Mouse (Mus musculus) cerebellum, adult 11-12 months (tissue): Measurements from ENCODE around the gene Uck2.

Source experiments
- DNase-seq: peaks from one replicate; pipeline ENCODE4 v3.0.0; 2022

The Uck2 gene

GRCm38 (mm10) chr1:167283441-167284257 is 1.5 kb downstream of the Uck2 start:
- DNase-seq: no peak

GRCm38 (mm10) chr1:167282768-167283167 is 2.4 kb downstream of the Uck2 start:
- no peak for DNase-seq

- no peak for DNase-seq
These were observed 3.0 kb downstream of the Uck2 start for GRCm38 (mm10) chr1:167282112-167282511.

DNA sequence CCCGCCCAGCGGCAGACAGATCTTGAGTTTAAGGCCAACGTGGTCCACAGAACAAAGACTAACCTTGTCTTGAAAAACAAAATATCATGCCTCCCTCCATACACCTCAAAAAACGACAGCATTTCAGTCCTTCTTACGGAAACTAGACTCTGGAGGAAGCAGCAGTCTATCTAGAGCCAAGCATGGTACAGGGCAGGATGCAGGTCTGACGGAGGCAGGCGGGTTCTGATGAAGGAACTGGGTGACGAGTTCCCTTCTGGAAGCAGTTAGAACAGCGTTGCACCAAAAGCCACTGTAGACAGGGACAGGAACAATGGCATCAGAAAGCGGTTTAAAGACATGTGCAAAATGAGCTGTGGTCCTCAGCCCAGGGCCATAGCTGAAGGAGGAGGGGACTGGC is 5.1 kb downstream of the Uck2 start:
- no peak for DNase-seq

- DNase-seq: no peak
These were observed 5.9 kb downstream of the Uck2 start for GRCm38 (mm10) chr1:167279160-167279715.

DNA sequence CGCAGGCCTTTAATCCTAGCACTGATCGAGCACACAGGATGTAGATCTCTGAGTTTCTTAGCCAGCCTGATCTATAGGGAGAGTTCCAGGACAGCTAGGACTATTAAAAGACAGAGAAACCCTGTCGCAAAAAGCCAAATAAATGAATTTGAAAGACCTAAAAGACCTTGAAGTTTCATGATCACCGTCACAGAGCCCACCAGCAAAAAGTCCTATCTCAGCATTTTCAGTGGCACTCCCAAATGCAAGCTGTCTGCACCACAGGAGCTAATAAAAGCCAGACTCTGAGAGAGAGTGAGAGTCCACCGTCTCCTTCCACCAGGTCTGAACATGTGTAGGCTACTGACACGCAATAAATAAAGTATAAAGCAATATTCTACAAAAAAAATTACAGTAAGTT is 6.7 kb downstream of the Uck2 start:
- no peak for DNase-seq

GRCm38 (mm10) chr1:167274646-167275390 is 10.3 kb downstream of the Uck2 start:
- DNase-seq: no peak

- DNase-seq: no peak
These were observed 11.5 kb downstream of the Uck2 start for GRCm38 (mm10) chr1:167273380-167274163.

- DNase-seq: no peak
These were observed 13.3 kb downstream of the Uck2 start for GRCm38 (mm10) chr1:167271841-167272240.

DNA sequence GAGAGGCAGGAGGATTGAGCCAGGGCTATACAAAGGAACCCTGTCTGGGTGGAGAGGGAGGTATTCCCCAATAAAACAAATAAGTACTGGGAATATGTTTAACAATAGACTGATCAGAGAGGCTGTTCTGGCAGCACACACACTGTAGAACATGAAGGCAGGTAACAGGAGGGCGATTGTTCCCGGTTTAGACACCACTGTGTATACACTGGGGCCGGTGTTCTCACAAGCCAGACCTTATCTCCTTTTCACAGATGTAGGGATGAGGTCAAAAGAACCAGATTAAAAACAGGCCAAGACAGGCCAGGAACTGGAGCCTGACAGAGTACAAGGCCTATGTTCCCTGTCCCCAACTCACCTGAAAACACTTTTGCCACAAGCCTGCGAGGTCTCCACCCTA is 13.8 kb downstream of the Uck2 start:
- DNase-seq: no peak

GRCm38 (mm10) chr1:167270342-167271111 is 14.6 kb downstream of the Uck2 start:
- peak; percentile 73 for DNase-seq

- DNase-seq: peak; percentile 72
These were observed 15.3 kb downstream of the Uck2 start for GRCm38 (mm10) chr1:167269856-167270270.

- DNase-seq: no peak
These were observed 15.7 kb downstream of the Uck2 start for GRCm38 (mm10) chr1:167269350-167269811.

DNA sequence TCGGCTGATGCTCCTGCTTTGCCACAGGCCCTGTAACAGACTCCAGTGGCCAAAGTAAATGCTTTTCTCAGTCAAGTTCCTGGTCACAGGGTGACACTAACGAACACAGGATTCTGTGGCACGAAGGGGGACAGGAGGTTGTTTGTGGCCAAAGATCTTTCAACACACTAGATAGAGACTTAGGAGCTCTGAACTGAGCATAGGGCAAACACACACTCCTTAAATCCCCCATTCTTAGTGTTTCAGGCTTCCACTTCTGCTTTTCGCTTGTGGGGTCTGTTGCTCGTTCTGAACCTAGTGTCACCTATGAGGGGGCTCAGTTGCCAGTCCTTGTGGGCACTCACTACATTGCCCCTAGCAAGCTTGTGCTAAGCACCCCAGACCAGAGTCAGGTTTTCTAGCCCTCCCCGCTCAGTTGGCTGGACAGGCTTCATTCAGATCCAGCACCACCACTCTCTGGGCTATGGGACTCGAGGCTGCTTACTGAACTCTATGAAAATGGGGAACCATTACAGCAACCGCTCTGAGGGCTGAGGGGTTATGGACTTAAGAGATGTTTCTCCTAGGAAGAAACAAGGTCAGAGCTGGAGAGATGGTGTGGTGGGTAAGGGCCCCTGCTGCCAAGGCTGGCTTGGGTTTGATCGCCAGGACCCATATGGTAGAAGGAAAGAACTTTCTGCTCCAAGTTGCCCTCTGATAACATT is 16.6 kb downstream of the Uck2 start:
- no peak for DNase-seq

- DNase-seq: no peak
These were observed 18.4 kb downstream of the Uck2 start for GRCm38 (mm10) chr1:167266720-167267119.

DNA sequence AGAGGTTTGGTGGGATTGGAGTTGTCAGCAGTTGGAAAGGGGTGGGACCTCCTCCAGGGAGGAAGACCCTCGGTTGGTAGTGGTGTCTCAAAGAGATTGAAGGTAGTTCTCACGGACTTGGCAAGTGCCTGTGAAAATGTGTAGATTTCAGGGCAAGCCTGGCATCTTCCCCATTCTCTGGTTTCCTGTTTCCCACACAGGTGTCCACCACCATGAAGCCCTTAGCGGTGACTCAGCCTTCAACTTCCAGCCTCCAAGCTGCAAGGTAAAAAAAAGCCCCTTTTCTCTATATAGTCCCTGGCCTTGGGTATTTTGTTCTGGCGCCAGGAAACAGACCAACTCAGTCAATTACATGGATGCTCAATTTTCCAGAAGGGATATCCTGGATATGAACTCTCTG is 19.8 kb downstream of the Uck2 start:
- DNase-seq: no peak

DNA sequence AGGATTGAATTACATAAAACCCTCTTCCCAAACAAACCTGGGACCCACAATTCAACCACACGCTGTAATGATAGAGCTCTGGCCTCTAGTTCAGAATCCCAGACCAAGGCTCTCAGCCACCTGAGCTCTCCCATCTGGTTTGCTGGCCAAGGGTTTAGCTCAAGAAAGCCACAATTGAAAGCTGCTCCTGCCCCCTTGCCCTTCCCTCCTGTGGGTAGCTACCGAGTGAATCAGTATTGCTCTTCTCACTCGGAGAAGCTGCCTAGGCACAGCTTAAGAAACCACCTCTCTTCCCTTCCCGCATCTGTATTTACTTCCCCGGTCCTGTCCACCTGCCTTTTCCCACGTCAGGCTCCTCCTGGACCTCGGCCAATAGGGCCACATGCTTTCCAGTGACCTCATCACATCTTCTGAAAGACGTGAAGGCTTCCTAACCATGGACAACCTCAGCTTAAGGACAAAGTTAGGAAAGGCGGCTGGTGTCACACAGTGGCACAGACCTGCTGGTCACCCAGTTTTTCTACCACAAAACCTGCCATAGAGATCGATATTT is 22.6 kb downstream of the Uck2 start:
- no peak for DNase-seq

DNA sequence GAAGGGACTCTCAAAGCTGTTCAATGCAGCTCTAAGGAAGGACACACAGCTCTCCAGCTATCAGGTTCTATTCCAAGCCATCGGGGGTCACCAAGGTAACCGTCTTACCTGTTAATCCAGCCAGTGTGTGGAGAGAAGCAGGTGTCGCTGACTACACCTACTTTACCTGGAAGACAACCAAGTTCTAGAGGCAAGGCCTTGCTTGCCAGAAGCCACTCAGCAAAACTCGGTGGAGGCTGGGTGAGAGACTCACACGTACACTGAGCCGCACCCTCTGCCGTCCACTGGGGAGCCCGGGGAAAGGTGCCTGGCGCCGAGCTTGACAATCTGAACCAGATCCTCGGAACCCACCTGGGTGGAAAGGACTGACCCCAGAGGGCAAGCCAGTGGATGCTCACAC is 23.4 kb downstream of the Uck2 start:
- DNase-seq: peak; percentile 52

DNA sequence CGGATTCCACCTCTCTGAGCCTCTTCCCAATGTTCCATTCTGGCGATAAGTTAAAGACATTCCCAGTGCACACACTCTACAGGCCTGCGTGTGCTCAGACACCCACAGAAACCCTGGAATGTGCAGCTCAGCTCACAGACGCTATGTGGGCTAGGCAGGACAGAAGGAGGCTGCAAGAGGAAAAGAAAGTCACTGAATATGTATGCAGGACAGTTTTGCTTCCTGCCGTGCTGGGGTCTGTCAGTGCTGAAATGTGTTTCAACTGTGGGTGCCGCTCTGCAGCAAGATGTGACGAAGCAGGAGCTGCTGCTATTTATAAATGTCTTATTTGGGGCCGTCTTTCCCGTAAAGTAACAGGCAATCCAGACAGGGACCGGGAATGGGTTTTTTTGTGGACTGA is 25.4 kb downstream of the Uck2 start:
- DNase-seq: no peak

- no peak for DNase-seq
These were observed 28.3 kb downstream of the Uck2 start for GRCm38 (mm10) chr1:167256724-167257302.

GRCm38 (mm10) chr1:167253579-167253978 is 31.5 kb downstream of the Uck2 start:
- DNase-seq: no peak
